Mouse (Mus musculus) testis, adult 2 months (tissue): ENCODE measurements around the gene Pi4ka.

Experiments
- CTCF ChIP-seq: fragments of 200-500 bp; IDR thresholded peaks from 2 replicates; pipeline ENCODE4 v1.5.1; 2012; ENCODE audit warnings: low read depth, mild to moderate bottlenecking, inconsistent platforms, low read length, moderate library complexity; ENCODE audit not compliant: control insufficient read depth, insufficient read depth, insufficient replicate concordance
- POLR2A ChIP-seq: fragments of 200-500 bp; IDR thresholded peaks from 2 replicates; pipeline ENCODE4 v1.6.1; 2012; ENCODE audit warnings: low read depth, mild to moderate bottlenecking, inconsistent platforms, low read length, moderate library complexity; ENCODE audit not compliant: control insufficient read depth

DNA sequence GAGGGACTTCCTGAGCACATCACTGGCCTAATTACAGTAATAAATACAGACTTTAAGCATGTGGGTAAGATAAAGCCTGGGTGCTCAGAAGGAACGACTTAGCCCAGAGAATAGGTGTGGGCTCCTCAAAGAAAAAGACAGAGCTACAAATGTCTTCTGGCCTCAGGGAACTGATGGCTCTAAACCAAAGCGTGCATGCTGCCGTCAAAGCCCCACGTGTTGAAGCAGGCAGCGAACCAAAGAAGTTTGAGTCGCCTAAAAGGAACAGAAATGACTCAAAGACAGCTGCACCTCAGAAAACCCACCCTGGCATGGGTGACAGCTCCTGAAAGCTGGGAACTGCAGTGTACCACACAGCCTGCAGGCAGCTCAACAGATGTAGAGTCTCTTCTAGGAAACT lies 134.3 kb downstream of the Pi4ka start:
- TF ChIP-seq POLR2A (no peak), CTCF (no peak)
